Comparison of ENCODE assay signal across 16 mouse cellular contexts in the genomic region with DNA sequence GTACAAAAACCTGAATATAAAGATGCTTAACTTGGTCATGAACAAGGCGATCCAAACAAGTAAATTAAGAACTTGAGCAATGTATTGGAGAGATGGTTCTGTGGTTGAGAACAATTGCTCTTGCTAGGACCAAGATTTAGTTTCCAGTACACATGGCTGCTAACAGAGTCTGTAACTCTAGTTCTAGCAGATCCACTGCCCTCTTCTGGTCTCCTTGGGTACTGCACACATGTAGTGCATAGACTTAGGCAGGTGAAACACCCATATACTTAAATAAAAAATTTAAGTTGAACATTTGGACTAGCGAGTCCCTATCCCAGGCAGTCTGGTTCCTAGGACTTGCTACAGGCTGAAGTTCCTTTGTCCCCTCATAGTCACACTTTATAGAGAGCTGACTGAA. TPM values are rescaled to one million over a fixed set of nuclear protein-coding genes. Genes with fewer than 3 reads are reported as not detected.
DNase-seq lines count a peak whose midpoint lies in the region; ATAC-seq and TF ChIP-seq lines count a peak whose summit lies in the region.
"Had no signal": no experiment of that assay in that cellular context is flagged by ENCODE, and none has a peak within 500 bp of the region (broad histone marks: within the 10 kb centered on the region; RNA-seq: fewer than 3 reads in every experiment).

No protein-coding gene starts in this region.

- no peak overlapping the region for H3K4me3 ChIP-seq in heart, adult 2 months
- no peak overlapping the region for H3K4me3 ChIP-seq in heart, embryonic 10.5 days
- no peak overlapping the region for H3K4me3 ChIP-seq in G1E (ENCODE audit: low read depth, low read length)
- H3K4me3 ChIP-seq: embryonic facial prominence, embryonic 12.5 days; forebrain, embryonic 13.5 days; limb, embryonic 13.5 days; neural tube, embryonic 12.5 days; stomach, embryonic 15.5 days had no signal

- no peaks in the 10 kb centered on the region for H3K36me3 ChIP-seq in heart, adult 2 months (ENCODE audit: control insufficient read depth, insufficient read depth, low read length)
- no peaks in the 10 kb centered on the region for H3K36me3 ChIP-seq in heart, embryonic 10.5 days
- no peaks in the 10 kb centered on the region for H3K36me3 ChIP-seq in G1E (replicated peaks)
- H3K36me3 ChIP-seq: embryonic facial prominence, embryonic 12.5 days; limb, embryonic 13.5 days; neural tube, embryonic 12.5 days; stomach, embryonic 15.5 days had no signal

- 95% methylated on average over 2 of the region's 2 CpGs for WGBS in heart, adult 2 months
- 91% methylated on average over 2 of the region's 2 CpGs for WGBS in heart, embryonic 10.5 days

- no peak for ATAC-seq in G1E (ENCODE audit: extremely low read depth, insufficient number of reproducible peaks, low FRiP score, poor library complexity, severe bottlenecking)
- ATAC-seq: forebrain, embryonic 13.5 days had no signal

- TF ChIP-seq EP300 in heart, adult 2 months (IDR thresholded peaks at IDR 0.05; ENCODE audit: insufficient read depth, low read depth, low read length) = no peak

- no peaks in the 10 kb centered on the region for H3K4me1 ChIP-seq in heart, adult 2 months (ENCODE audit: control insufficient read depth, insufficient read depth, low read length)
- no peaks in the 10 kb centered on the region for H3K4me1 ChIP-seq in heart, embryonic 10.5 days
- H3K4me1 ChIP-seq in G1E (ENCODE audit: insufficient read depth, low read depth, low read length) = peaks cover 9% of the 10 kb centered on the region
- H3K4me1 ChIP-seq: embryonic facial prominence, embryonic 12.5 days; forebrain, embryonic 13.5 days; limb, embryonic 13.5 days; neural tube, embryonic 12.5 days; stomach, embryonic 15.5 days had no signal

- DNase-seq in heart, adult 2 months = no peak
- DNase-seq in heart, embryonic 10.5 days (ENCODE audit: low spot score) = no peak
- peak; percentile 30 for DNase-seq in lung, postnatal 36 days
- no peak for DNase-seq in lung, adult 18-20 months
- DNase-seq in G1E (ENCODE audit: low spot score) = no peak
- DNase-seq in retina, embryonic 14.5 days (ENCODE audit: low spot score) = peak; percentile 34
- DNase-seq in cerebellum, adult 9-10 months = no peak
- DNase-seq in adrenal gland, adult 8-10 months = no peak
- DNase-seq: gastrocnemius, postnatal 36 days; kidney, adult 2 months had no signal

- H3K27ac ChIP-seq in heart, adult 2 months = no peak overlapping the region
- H3K27ac ChIP-seq in heart, embryonic 10.5 days = no peak overlapping the region
- H3K27ac ChIP-seq: embryonic facial prominence, embryonic 12.5 days; forebrain, embryonic 13.5 days; limb, embryonic 13.5 days; neural tube, embryonic 12.5 days; stomach, embryonic 15.5 days had no signal

- intact Hi-C loops in heart, adult 2 months (cut with DNase I) = no loop called here

- no peak overlapping the region for H3K9ac ChIP-seq in heart, adult 2 months (ENCODE audit: low read depth, low read length)
- H3K9ac ChIP-seq: embryonic facial prominence, embryonic 12.5 days; forebrain, embryonic 13.5 days; limb, embryonic 13.5 days; neural tube, embryonic 12.5 days; stomach, embryonic 15.5 days had no signal

- no peaks in the 10 kb centered on the region for H3K27me3 ChIP-seq in heart, adult 2 months (ENCODE audit: control insufficient read depth, insufficient read depth, low read length)
- H3K27me3 ChIP-seq in heart, embryonic 10.5 days (ENCODE audit: insufficient read depth, poor library complexity, severe bottlenecking) = no peaks in the 10 kb centered on the region
- H3K27me3 ChIP-seq in G1E (ENCODE audit: insufficient read depth, low read length) = peaks cover 34% of the 10 kb centered on the region
- H3K27me3 ChIP-seq: embryonic facial prominence, embryonic 12.5 days; forebrain, embryonic 13.5 days; limb, embryonic 13.5 days; neural tube, embryonic 12.5 days; stomach, embryonic 15.5 days had no signal

- peak; percentile 43 for TF ChIP-seq CTCF in heart, adult 2 months (IDR thresholded peaks at IDR 0.05)
- TF ChIP-seq CTCF in G1E (IDR thresholded peaks at IDR 0.05; ENCODE audit: low read depth, low read length) = peak; percentile 23; the same call in 1 of the 2 replicates

- H3K79me2 ChIP-seq in heart, adult 2 months (replicated peaks; ENCODE audit: control insufficient read depth, insufficient read depth, low read length) = no peaks in the 10 kb centered on the region

- no peak for TF ChIP-seq POLR2A in heart, adult 2 months (IDR thresholded peaks at IDR 0.05; ENCODE audit: insufficient read depth, low read depth, low read length)

- H3K9me3 ChIP-seq in heart, embryonic 10.5 days = no peaks in the 10 kb centered on the region
- peaks cover 4% of the 10 kb centered on the region for H3K9me3 ChIP-seq in G1E (replicated peaks)
- H3K9me3 ChIP-seq: forebrain, embryonic 13.5 days; limb, embryonic 13.5 days; neural tube, embryonic 12.5 days; stomach, embryonic 15.5 days had no signal

RNA-seq across cellular contexts. Expression of a gene that starts 1.0 kb away (rescaled TPM):
- not detected for total RNA-seq in heart, adult 2 months (2021)
- 1.5 TPM in 1 of 2 replicates, not detected in the other for polyA plus RNA-seq in heart, adult 2 months (2012; rRNA removed)
- polyA plus RNA-seq in heart, embryonic 10.5 days (2016; fragmentation: Nextera tagmentation; extraction: Ambion mirVana) = 0.11 TPM in 1 of 2 replicates, not detected in the other
- total RNA-seq in G1E (2014; fragmentation: Nextera tagmentation) = not detected in 2 replicates
- total RNA-seq in G1E (2017) = not detected in 2 replicates
- not detected in 2 replicates for polyA plus RNA-seq in G1E (2012)
- under 1 TPM in 1 of 4 experiments, not detected in 3; 0.44 TPM for total RNA-seq in adrenal gland, adult 8-10 months (2022)
- total RNA-seq: gastrocnemius, postnatal 36 days had no signal
- polyA plus RNA-seq: heart, postnatal 0 days; neural tube, embryonic 12.5 days had no signal

RNA-seq across cellular contexts. Expression of a gene that starts 8.9 kb away (rescaled TPM):
- not detected for total RNA-seq in heart, adult 2 months (2021)
- polyA plus RNA-seq in heart, adult 2 months (2012; rRNA removed) = not detected in 2 replicates
- polyA plus RNA-seq in heart, embryonic 10.5 days (2016; fragmentation: Nextera tagmentation; extraction: Ambion mirVana) = not detected in 2 replicates
- total RNA-seq in G1E (2014; fragmentation: Nextera tagmentation) (not detected in 2 replicates), G1E (2017) (not detected in 2 replicates)
- not detected in 2 replicates for polyA plus RNA-seq in G1E (2012)
- total RNA-seq in adrenal gland, adult 8-10 months (2022) = under 1 TPM in 2 of 4 experiments, not detected in 2; 0.46 to 0.99 TPM
- total RNA-seq: gastrocnemius, postnatal 36 days had no signal
- polyA plus RNA-seq: embryonic facial prominence, embryonic 12.5 days; forebrain, embryonic 13.5 days; heart, postnatal 0 days; limb, embryonic 13.5 days; neural tube, embryonic 12.5 days had no signal

RNA-seq across cellular contexts. Expression of a gene that starts 19.1 kb away (rescaled TPM):
- total RNA-seq in heart, adult 2 months (2021) = 10 to 100 TPM; 13.5 to 14.0 TPM
- 9.8 and 13.7 TPM in 2 replicates for polyA plus RNA-seq in heart, adult 2 months (2012; rRNA removed)
- 32.5 and 34.6 TPM in 2 replicates for polyA plus RNA-seq in heart, embryonic 10.5 days (2016; fragmentation: Nextera tagmentation; extraction: Ambion mirVana)
- 16.3 and 18.4 TPM in 2 replicates for total RNA-seq in G1E (2014; fragmentation: Nextera tagmentation)
- total RNA-seq in G1E (2017) = 23.3 and 25.2 TPM in 2 replicates
- 15.1 and 15.6 TPM in 2 replicates for polyA plus RNA-seq in G1E (2012)
- 10 to 100 TPM; 21.7 to 30.6 (median 23.6) TPM for total RNA-seq in adrenal gland, adult 8-10 months (2022)

RNA-seq across cellular contexts. Expression of a gene that starts 19.2 kb away (rescaled TPM):
- 10 to 100 TPM; 24.3 to 28.4 TPM for total RNA-seq in heart, adult 2 months (2021)
- polyA plus RNA-seq in heart, adult 2 months (2012; rRNA removed) = 40.3 and 62.0 TPM in 2 replicates
- 37.7 and 39.9 TPM in 2 replicates for polyA plus RNA-seq in heart, embryonic 10.5 days (2016; fragmentation: Nextera tagmentation; extraction: Ambion mirVana)
- total RNA-seq in G1E (2014; fragmentation: Nextera tagmentation) = 0.92 and 39.5 TPM in 2 replicates
- total RNA-seq in G1E (2017) = 0.23 and 0.49 TPM in 2 replicates
- polyA plus RNA-seq in G1E (2012) = 0.07 TPM in 2 replicates
- 10 to 100 TPM; 26.9 to 62.4 (median 40.9) TPM for total RNA-seq in adrenal gland, adult 8-10 months (2022)

RNA-seq across cellular contexts. Expression of a gene that starts 30.1 kb away (rescaled TPM):
- 10 to 100 TPM; 28.1 to 34.3 TPM for total RNA-seq in heart, adult 2 months (2021)
- 35.4 and 61.2 TPM in 2 replicates for polyA plus RNA-seq in heart, adult 2 months (2012; rRNA removed)
- polyA plus RNA-seq in heart, embryonic 10.5 days (2016; fragmentation: Nextera tagmentation; extraction: Ambion mirVana) = 45.9 and 58.4 TPM in 2 replicates
- total RNA-seq in G1E (2014; fragmentation: Nextera tagmentation) (70.7 and 77.9 TPM in 2 replicates), G1E (2017) (88.0 and 88.6 TPM in 2 replicates)
- 4.9 and 7.7 TPM in 2 replicates for polyA plus RNA-seq in G1E (2012)
- total RNA-seq in adrenal gland, adult 8-10 months (2022) = 10 to 100 TPM; 48.7 to 52.2 (median 51.1) TPM

Comparison
In these comparisons a context has a peak if more than half of its experiments do, and no peak if none do; other contexts are left out.
1. DNase-seq: peak in lung, postnatal 36 days (single experiment) and retina, embryonic 14.5 days (single experiment); none in heart, adult 2 months (0 of 2), heart, embryonic 10.5 days (single experiment), lung, adult 18-20 months (0 of 2), G1E (single experiment), cerebellum, adult 9-10 months (single experiment) and adrenal gland, adult 8-10 months (single experiment).